Mouse (Mus musculus): ENCODE data around the gene Top2a. TPM values are rescaled to one million over a fixed set of nuclear protein-coding genes. Genes with fewer than 3 reads are reported as not detected.

The Top2a gene
- polyA plus RNA-seq, 1 experiment from 2014 or later, result 55.7 TPM

- no peaks in the 10 kb centered on the region for H3K9me3 ChIP-seq
- WGBS, result 83% methylated on average over 6 of the region's 6 CpGs
These were observed 12.3 kb upstream of the Top2a start for GRCm38 (mm10) chr11:99036254-99036653.

GRCm38 (mm10) chr11:99035350-99035749, 11.4 kb upstream of the Top2a start:
- no peak overlapping the region for H3K4me2 ChIP-seq
- no peak for ATAC-seq (ENCODE audit: low FRiP score)
- no peaks in the 10 kb centered on the region for H3K36me3 ChIP-seq
- H3K9me3 ChIP-seq, result no peaks in the 10 kb centered on the region
- H3K27ac ChIP-seq, result no peak overlapping the region
- no peaks in the 10 kb centered on the region for H3K27me3 ChIP-seq
- no peak overlapping the region for H3K4me3 ChIP-seq
- no peak overlapping the region for H3K9ac ChIP-seq
- WGBS, result 76% methylated on average over 4 of the region's 4 CpGs
- peaks cover 5% of the 10 kb centered on the region for H3K4me1 ChIP-seq (replicated peaks)

More at GRCm38 (mm10) chr11:99036254-99036653, 12.3 kb upstream of the Top2a start:
- H3K4me2 ChIP-seq, result no peak overlapping the region
- H3K4me1 ChIP-seq (replicated peaks), result peaks cover 14% of the 10 kb centered on the region
- no peak overlapping the region for H3K9ac ChIP-seq
- ATAC-seq (ENCODE audit: low FRiP score), result no peak
- H3K27ac ChIP-seq, result no peak overlapping the region
- H3K36me3 ChIP-seq, result no peaks in the 10 kb centered on the region
- no peaks in the 10 kb centered on the region for H3K27me3 ChIP-seq
- H3K4me3 ChIP-seq, result no peak overlapping the region

- Histone ChIP-seq H3K9me3 (no peaks in the 10 kb centered on the region), H3K9ac (no peak overlapping the region), H3K4me3 (no peak overlapping the region), H3K4me1 (replicated peaks) (peaks cover 16% of the 10 kb centered on the region), H3K27ac (no peak overlapping the region), H3K36me3 (no peaks in the 10 kb centered on the region), H3K4me2 (no peak overlapping the region), H3K27me3 (no peaks in the 10 kb centered on the region)
- 85% methylated on average over 12 of the region's 12 CpGs for WGBS
- no peak for ATAC-seq (ENCODE audit: low FRiP score)
These were observed 3.0 kb upstream of the Top2a start for GRCm38 (mm10) chr11:99026899-99027440.

GRCm38 (mm10) chr11:99025878-99026277, 1.9 kb upstream of the Top2a start:
- Histone ChIP-seq H3K9me3 (no peaks in the 10 kb centered on the region), H3K27ac (no peak overlapping the region), H3K4me2 (no peak overlapping the region), H3K36me3 (no peaks in the 10 kb centered on the region), H3K4me3 (no peak overlapping the region), H3K4me1 (replicated peaks) (peaks cover 16% of the 10 kb centered on the region), H3K27me3 (no peaks in the 10 kb centered on the region), H3K9ac (no peak overlapping the region)
- no peak for ATAC-seq (ENCODE audit: low FRiP score)
- WGBS, result 82% methylated on average over 6 of the region's 6 CpGs

GRCm38 (mm10) chr11:99024468-99025134, 612 bp upstream of the Top2a start:
- H3K27me3 ChIP-seq, result no peaks in the 10 kb centered on the region
- H3K4me2 ChIP-seq, result peak overlapping the region; percentile 50
- H3K4me1 ChIP-seq (replicated peaks), result peaks cover 16% of the 10 kb centered on the region
- peak; percentile 8; the same call in 1 of the 2 replicates for ATAC-seq (ENCODE audit: low FRiP score)
- H3K27ac ChIP-seq, result no peak overlapping the region
- H3K4me3 ChIP-seq, result peak overlapping the region; percentile 66
- 0 out of 2 replicates have a peak overlapping the region, but pooled peaks have one; percentile 54 for H3K9ac ChIP-seq
- 52% methylated on average over 18 of the region's 18 CpGs for WGBS
- H3K9me3 ChIP-seq, result no peaks in the 10 kb centered on the region
- no peaks in the 10 kb centered on the region for H3K36me3 ChIP-seq

- Histone ChIP-seq H3K27me3 (no peaks in the 10 kb centered on the region), H3K4me1 (replicated peaks) (peaks cover 16% of the 10 kb centered on the region), H3K9ac (peak overlapping the region; percentile 71), H3K9me3 (no peaks in the 10 kb centered on the region), H3K4me3 (peak overlapping the region; percentile 66), H3K4me2 (peak overlapping the region; percentile 81), H3K36me3 (no peaks in the 10 kb centered on the region), H3K27ac (no peak overlapping the region)
- ATAC-seq (ENCODE audit: low FRiP score), result no peak
- WGBS, result 11% methylated on average over 4 of the region's 4 CpGs
These were observed 895 bp downstream of the Top2a start for GRCm38 (mm10) chr11:99023094-99023493.

- H3K9ac ChIP-seq, result no peak overlapping the region
- H3K4me1 ChIP-seq (replicated peaks), result peaks cover 16% of the 10 kb centered on the region
- no peaks in the 10 kb centered on the region for H3K9me3 ChIP-seq
- no peaks in the 10 kb centered on the region for H3K36me3 ChIP-seq
- 84% methylated on average over 5 of the region's 5 CpGs for WGBS
- no peak for ATAC-seq (ENCODE audit: low FRiP score)
- no peak overlapping the region for H3K27ac ChIP-seq
- H3K4me3 ChIP-seq, result peak overlapping the region; percentile 66
- H3K4me2 ChIP-seq, result peak overlapping the region; percentile 81
- no peaks in the 10 kb centered on the region for H3K27me3 ChIP-seq
These were observed 1.5 kb downstream of the Top2a start for GRCm38 (mm10) chr11:99022384-99022933.

- no peak overlapping the region for H3K27ac ChIP-seq
- H3K27me3 ChIP-seq, result no peaks in the 10 kb centered on the region
- no peaks in the 10 kb centered on the region for H3K9me3 ChIP-seq
- H3K4me2 ChIP-seq, result no peak overlapping the region
- 95% methylated on average over 6 of the region's 6 CpGs for WGBS
- 0 out of 2 replicates have a peak, but pooled peaks cover 2% of the 10 kb centered on the region for H3K36me3 ChIP-seq
- H3K9ac ChIP-seq, result no peak overlapping the region
- ATAC-seq (ENCODE audit: low FRiP score), result no peak
- H3K4me3 ChIP-seq, result no peak overlapping the region
- H3K4me1 ChIP-seq (replicated peaks), result peaks cover 14% of the 10 kb centered on the region
These were observed 4.1 kb downstream of the Top2a start for GRCm38 (mm10) chr11:99019844-99020243.

- Histone ChIP-seq H3K4me1 (replicated peaks) (no peaks in the 10 kb centered on the region), H3K4me3 (no peak overlapping the region), H3K27ac (no peak overlapping the region), H3K4me2 (no peak overlapping the region), H3K9ac (no peak overlapping the region), H3K9me3 (no peaks in the 10 kb centered on the region), H3K27me3 (no peaks in the 10 kb centered on the region), H3K36me3 (peaks cover 6% of the 10 kb centered on the region; the same call in 1 of the 2 replicates)
- no peak for ATAC-seq (ENCODE audit: low FRiP score)
- 83% methylated on average over 1 of the region's 1 CpGs for WGBS
These were observed 10.1 kb downstream of the Top2a start for GRCm38 (mm10) chr11:99013856-99014255.

GRCm38 (mm10) chr11:99010706-99011105, 13.3 kb downstream of the Top2a start:
- H3K4me2 ChIP-seq, result no peak overlapping the region
- no peak overlapping the region for H3K4me3 ChIP-seq
- no peak for ATAC-seq (ENCODE audit: low FRiP score)
- H3K9me3 ChIP-seq, result no peaks in the 10 kb centered on the region
- peaks cover 3% of the 10 kb centered on the region; the same call in 1 of the 2 replicates for H3K36me3 ChIP-seq
- no peak overlapping the region for H3K9ac ChIP-seq
- WGBS, result 94% methylated on average over 5 of the region's 5 CpGs
- no peaks in the 10 kb centered on the region for H3K27me3 ChIP-seq
- no peaks in the 10 kb centered on the region for H3K4me1 ChIP-seq (replicated peaks)
- no peak overlapping the region for H3K27ac ChIP-seq

- Histone ChIP-seq H3K4me2 (no peak overlapping the region), H3K36me3 (peaks cover 3% of the 10 kb centered on the region; the same call in 1 of the 2 replicates), H3K9ac (no peak overlapping the region), H3K27me3 (no peaks in the 10 kb centered on the region), H3K27ac (no peak overlapping the region), H3K4me1 (replicated peaks) (no peaks in the 10 kb centered on the region), H3K9me3 (no peaks in the 10 kb centered on the region), H3K4me3 (no peak overlapping the region)
- 93% methylated on average over 4 of the region's 4 CpGs for WGBS
- no peak for ATAC-seq (ENCODE audit: low FRiP score)
These were observed 13.9 kb downstream of the Top2a start for GRCm38 (mm10) chr11:99010124-99010523.

GRCm38 (mm10) chr11:99006788-99007187, 17.2 kb downstream of the Top2a start:
- no peak overlapping the region for H3K4me2 ChIP-seq
- no peak for ATAC-seq (ENCODE audit: low FRiP score)
- H3K4me1 ChIP-seq (replicated peaks), result no peaks in the 10 kb centered on the region
- no peaks in the 10 kb centered on the region for H3K9me3 ChIP-seq
- peaks cover 3% of the 10 kb centered on the region; the same call in 1 of the 2 replicates for H3K36me3 ChIP-seq
- H3K9ac ChIP-seq, result no peak overlapping the region
- no peak overlapping the region for H3K4me3 ChIP-seq
- WGBS, result 93% methylated on average over 9 of the region's 9 CpGs
- no peaks in the 10 kb centered on the region for H3K27me3 ChIP-seq
- no peak overlapping the region for H3K27ac ChIP-seq
